In the genomic region with DNA sequence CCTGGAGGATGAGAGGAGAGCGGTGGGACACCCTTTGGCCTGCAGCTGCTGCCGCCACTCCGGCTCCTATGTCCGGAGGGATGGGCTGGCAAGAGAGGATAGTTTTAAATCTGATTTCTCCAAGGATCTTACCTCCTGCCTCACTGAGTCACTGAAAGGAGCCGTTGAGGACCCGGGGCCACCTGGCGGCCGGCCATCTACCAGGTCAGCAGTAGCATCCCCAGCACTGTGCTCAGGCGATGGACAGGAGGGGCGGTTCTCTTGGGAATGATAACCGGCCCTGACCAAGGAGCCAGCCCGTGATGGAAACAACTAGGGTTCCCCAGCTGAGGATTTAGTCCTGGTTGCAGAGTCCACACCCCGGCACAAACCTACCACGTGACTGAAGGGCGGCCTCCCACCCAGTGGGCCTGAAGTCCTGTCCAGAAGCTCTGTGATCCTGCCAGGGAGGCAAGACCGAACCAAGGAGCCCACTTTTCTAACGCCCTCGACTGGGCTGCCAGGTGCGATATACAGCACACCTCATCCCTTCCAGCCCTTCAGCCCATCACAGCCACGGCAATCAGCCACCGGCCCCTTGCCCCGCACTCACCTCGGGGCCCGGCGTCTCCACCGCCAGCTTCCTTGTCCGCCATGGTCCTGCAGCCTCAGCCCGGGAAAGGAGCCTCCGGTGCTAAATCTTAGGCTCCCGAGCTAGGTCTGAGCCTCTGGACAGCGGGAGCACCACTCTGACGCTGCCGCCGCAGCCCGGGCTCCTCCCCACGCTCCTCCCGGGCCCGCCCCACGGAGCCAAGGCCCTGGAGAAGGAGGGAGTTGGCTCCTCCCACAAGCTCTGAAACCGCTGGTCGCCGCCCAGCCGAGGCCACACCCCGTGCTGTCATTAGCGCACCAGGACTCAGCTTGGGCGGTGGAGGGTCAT, we compare ENCODE assay signal across 9 mouse cellular contexts.
DNase-seq lines count a peak whose midpoint lies in the region; ATAC-seq and TF ChIP-seq lines count a peak whose summit lies in the region.
"Had no signal": no experiment of that assay in that cellular context is flagged by ENCODE, and none has a peak within 500 bp of the region (broad histone marks: within the 10 kb centered on the region; RNA-seq: fewer than 3 reads in every experiment).

No protein-coding gene starts in this region.

- peak overlapping the region; percentile 81 for H3K4me3 ChIP-seq in E14TG2a.4 (replicated peaks; ENCODE audit: low read length)
- peak overlapping the region; percentile 56 for H3K4me3 ChIP-seq in forebrain, embryonic 14.5 days (ENCODE audit: low read depth, low read length)
- peak overlapping the region; percentile 68 for H3K4me3 ChIP-seq in heart, postnatal 0 days (ENCODE audit: low read depth, low read length)
- H3K4me3 ChIP-seq in liver, embryonic 13.5 days (replicated peaks) = peak overlapping the region; percentile 53
- peak overlapping the region; percentile 62 for H3K4me3 ChIP-seq in neural tube, embryonic 11.5 days (ENCODE audit: low read depth, low read length)
- peak overlapping the region; percentile 55 for H3K4me3 ChIP-seq in stomach, embryonic 14.5 days (ENCODE audit: low read depth, low read length)

- no peak for TF ChIP-seq CTCF in E14TG2a.4 (conservative IDR thresholded peaks at IDR 0.05; ENCODE audit: low read length)
- TF ChIP-seq CTCF in heart, postnatal 0 days (IDR thresholded peaks at IDR 0.05; ENCODE audit: low read depth) = no peak; the same call in 1 of the 2 replicates

- peak overlapping the region; percentile 48; the same call in 1 of the 2 replicates for H3K27ac ChIP-seq in forebrain, embryonic 14.5 days (ENCODE audit: low read depth, low read length)
- H3K27ac ChIP-seq in heart, postnatal 0 days (ENCODE audit: low read depth) = peak overlapping the region; percentile 43; the same call in 1 of the 2 replicates
- H3K27ac ChIP-seq in liver, embryonic 13.5 days = no peak overlapping the region
- H3K27ac ChIP-seq in neural tube, embryonic 11.5 days (ENCODE audit: low read depth, low read length) = peak overlapping the region; percentile 83
- H3K27ac ChIP-seq in stomach, embryonic 14.5 days (ENCODE audit: low read length) = no peak overlapping the region

- H3K36me3 ChIP-seq in E14TG2a.4 (ENCODE audit: insufficient read depth, low read length) = no peaks in the 10 kb centered on the region
- H3K36me3 ChIP-seq in forebrain, embryonic 14.5 days (ENCODE audit: control insufficient read depth, insufficient read depth, low read length) = no peaks in the 10 kb centered on the region
- no peaks in the 10 kb centered on the region for H3K36me3 ChIP-seq in heart, postnatal 0 days (replicated peaks; ENCODE audit: control insufficient read depth, insufficient read depth, low read length)
- no peaks in the 10 kb centered on the region for H3K36me3 ChIP-seq in liver, embryonic 13.5 days
- no peaks in the 10 kb centered on the region for H3K36me3 ChIP-seq in neural tube, embryonic 11.5 days (ENCODE audit: control insufficient read depth, insufficient read depth, low read length)
- H3K36me3 ChIP-seq in stomach, embryonic 14.5 days (ENCODE audit: control insufficient read depth, insufficient read depth, low read length) = no peaks in the 10 kb centered on the region

- H3K27me3 ChIP-seq in E14TG2a.4 (ENCODE audit: insufficient read depth, low read length) = peaks cover 44% of the 10 kb centered on the region
- 0 out of 2 replicates have a peak, but pooled peaks cover 4% of the 10 kb centered on the region for H3K27me3 ChIP-seq in forebrain, embryonic 14.5 days (replicated peaks; ENCODE audit: control insufficient read depth, insufficient read depth, low read length)
- no peaks in the 10 kb centered on the region for H3K27me3 ChIP-seq in heart, postnatal 0 days (ENCODE audit: control insufficient read depth, insufficient read depth, low read length)
- H3K27me3 ChIP-seq in liver, embryonic 13.5 days = peaks cover 30% of the 10 kb centered on the region
- H3K27me3 ChIP-seq in neural tube, embryonic 11.5 days (ENCODE audit: control insufficient read depth, insufficient read depth, low read length) = no peaks in the 10 kb centered on the region
- H3K27me3 ChIP-seq in stomach, embryonic 14.5 days (ENCODE audit: control insufficient read depth, insufficient read depth, low read length) = no peaks in the 10 kb centered on the region

- peak overlapping the region; percentile 90 for H3K4me2 ChIP-seq in forebrain, embryonic 14.5 days (ENCODE audit: low read length)
- peak overlapping the region; percentile 92 for H3K4me2 ChIP-seq in heart, postnatal 0 days (ENCODE audit: low read depth, low read length)
- peak overlapping the region; percentile 63 for H3K4me2 ChIP-seq in liver, embryonic 13.5 days
- H3K4me2 ChIP-seq in neural tube, embryonic 11.5 days (ENCODE audit: low read depth) = peak overlapping the region; percentile 74
- peak overlapping the region; percentile 94 for H3K4me2 ChIP-seq in stomach, embryonic 14.5 days (replicated peaks; ENCODE audit: low read depth, low read length)

- TF ChIP-seq EP300 in heart, postnatal 0 days (IDR thresholded peaks at IDR 0.05; ENCODE audit: low read depth) = no peak

- H3K4me1 ChIP-seq in E14TG2a.4 (replicated peaks; ENCODE audit: low read depth, low read length) = peaks cover 31% of the 10 kb centered on the region
- H3K4me1 ChIP-seq in forebrain, embryonic 14.5 days (ENCODE audit: control insufficient read depth, insufficient read depth, low read length) = 0 out of 2 replicates have a peak, but pooled peaks cover 11% of the 10 kb centered on the region
- H3K4me1 ChIP-seq in heart, postnatal 0 days (ENCODE audit: control insufficient read depth, insufficient read depth) = peaks cover 34% of the 10 kb centered on the region
- H3K4me1 ChIP-seq in liver, embryonic 13.5 days (replicated peaks) = peaks cover 9% of the 10 kb centered on the region
- peaks cover 10% of the 10 kb centered on the region for H3K4me1 ChIP-seq in neural tube, embryonic 11.5 days (ENCODE audit: control insufficient read depth, insufficient read depth, low read length)
- peaks cover 5% of the 10 kb centered on the region for H3K4me1 ChIP-seq in stomach, embryonic 14.5 days (ENCODE audit: control insufficient read depth, insufficient read depth, low read length)

- peak; percentile 88 for ATAC-seq in forebrain, embryonic 14.5 days
- ATAC-seq in heart, postnatal 0 days (ENCODE audit: insufficient read depth, low read depth) = peak; percentile 90
- peak; percentile 87 for ATAC-seq in liver, embryonic 13.5 days (ENCODE audit: low read depth)
- ATAC-seq in neural tube, embryonic 11.5 days (ENCODE audit: insufficient read depth, low FRiP score, low TSS enrichment) = peak; percentile 91
- ATAC-seq in stomach, embryonic 14.5 days (ENCODE audit: insufficient number of reproducible peaks, insufficient read depth, low FRiP score, low read depth) = peak; percentile 92
- ATAC-seq: Patski had no signal

- H3K9ac ChIP-seq in forebrain, embryonic 14.5 days (ENCODE audit: low read length) = peak overlapping the region; percentile 68
- peak overlapping the region; percentile 55 for H3K9ac ChIP-seq in heart, postnatal 0 days (replicated peaks; ENCODE audit: low read depth, low read length)
- no peak overlapping the region for H3K9ac ChIP-seq in liver, embryonic 13.5 days
- peak overlapping the region; percentile 68 for H3K9ac ChIP-seq in neural tube, embryonic 11.5 days (ENCODE audit: low read length)
- peak overlapping the region; percentile 33; the same call in 1 of the 2 replicates for H3K9ac ChIP-seq in stomach, embryonic 14.5 days (replicated peaks; ENCODE audit: low read depth, low read length)

- WGBS in forebrain, embryonic 14.5 days = 1% methylated on average over 46 of the region's 46 CpGs
- WGBS in heart, postnatal 0 days = under 1% methylated on average over 45 of the region's 46 CpGs
- 3% methylated on average over 46 of the region's 46 CpGs for WGBS in liver, embryonic 13.5 days (ENCODE audit: insufficient replicate concordance)
- under 1% methylated on average over 46 of the region's 46 CpGs for WGBS in neural tube, embryonic 11.5 days
- WGBS in stomach, embryonic 14.5 days = 1% methylated on average over 46 of the region's 46 CpGs

- H3K9me3 ChIP-seq in E14TG2a.4 (ENCODE audit: low read length) = no peaks in the 10 kb centered on the region; the same call in 1 of the 2 replicates
- H3K9me3 ChIP-seq in forebrain, embryonic 14.5 days (replicated peaks; ENCODE audit: control insufficient read depth, low read length) = no peaks in the 10 kb centered on the region
- H3K9me3 ChIP-seq in heart, postnatal 0 days (replicated peaks; ENCODE audit: control insufficient read depth, low read length) = no peaks in the 10 kb centered on the region
- no peaks in the 10 kb centered on the region for H3K9me3 ChIP-seq in liver, embryonic 13.5 days (replicated peaks)
- H3K9me3 ChIP-seq in neural tube, embryonic 11.5 days (ENCODE audit: control insufficient read depth, low read length) = no peaks in the 10 kb centered on the region
- no peaks in the 10 kb centered on the region for H3K9me3 ChIP-seq in stomach, embryonic 14.5 days (ENCODE audit: control insufficient read depth, low read depth, low read length)

- peak; percentile 15 for DNase-seq in c-Kit-positive CD71-positive TER-119-positive erythroid progenitor cells, embryonic 14.5 days (ENCODE audit: low spot score)
- DNase-seq in forebrain, embryonic 14.5 days (ENCODE audit: low spot score) = peak; percentile 85
- peak; percentile 83 for DNase-seq in heart, postnatal 0 days (ENCODE audit: low spot score)
- DNase-seq in kidney, postnatal 36 days = peak; percentile 94 to 95
- DNase-seq in liver, embryonic 13.5 days = peak; percentile 51
- peak; percentile 91 for DNase-seq in neural tube, embryonic 11.5 days (ENCODE audit: low spot score)

Comparison
In these comparisons a context has a peak if more than half of its experiments do, and no peak if none do; other contexts are left out.
1. DNase-seq: peak in every context shown above with its lines; median percentile 94 in kidney, postnatal 36 days; 91 in neural tube, embryonic 11.5 days; 85 in forebrain, embryonic 14.5 days; 83 in heart, postnatal 0 days; 51 in liver, embryonic 13.5 days; 15 in c-Kit-positive CD71-positive TER-119-positive erythroid progenitor cells, embryonic 14.5 days.
2. H3K27ac ChIP-seq: peak in forebrain, embryonic 14.5 days (single experiment), heart, postnatal 0 days (single experiment) and neural tube, embryonic 11.5 days (single experiment); none in liver, embryonic 13.5 days (single experiment) and stomach, embryonic 14.5 days (single experiment).
3. Peak in every context shown above with its lines, with median percentiles within 50 percentile points of each other: H3K4me3 ChIP-seq, ATAC-seq and H3K4me2 ChIP-seq.